ENCODE assay signal across 12 mouse cellular contexts in genomic region chr9:45944506-45945400, GRCm38 (mm10). TPM values are rescaled to one million over a fixed set of nuclear protein-coding genes. Genes with fewer than 3 reads are reported as not detected.
A peak's percentile ranks its signal among the peaks of the same experiment; 100 is the strongest.
DNase-seq lines count a peak whose midpoint lies in the region; TF ChIP-seq lines count a peak whose summit lies in the region.
"Had no signal": no experiment of that assay in that cellular context is flagged by ENCODE, and none has a peak within 500 bp of the region (broad histone marks: within the 10 kb centered on the region; RNA-seq: fewer than 3 reads in every experiment).

No protein-coding gene starts in this region.

- no peak overlapping the region for H3K4me3 ChIP-seq in CH12.LX (replicated peaks in 1 of 3; ENCODE audit: low read depth in 2 of 3, low read length in 2 of 3, poor library complexity in 1 of 3)
- H3K4me3 ChIP-seq: embryonic facial prominence, embryonic 12.5 days; hindbrain, embryonic 15.5 days had no signal

- no peak overlapping the region for H3K27ac ChIP-seq in CH12.LX (ENCODE audit: insufficient read depth, low read depth)
- H3K27ac ChIP-seq: embryonic facial prominence, embryonic 12.5 days; hindbrain, embryonic 15.5 days had no signal

- no peak for TF ChIP-seq EP300 in CH12.LX (IDR thresholded peaks at IDR 0.05; ENCODE audit: low read length)

- TF ChIP-seq CTCF in CH12.LX (conservative IDR thresholded peaks at IDR 0.05 in 1 of 2, IDR thresholded peaks at IDR 0.05 in 1 of 2; ENCODE audit: low read depth in 2 of 2, low read length in 2 of 2) = no peak

- H3K36me3 ChIP-seq in CH12.LX (replicated peaks in 1 of 2; ENCODE audit: control insufficient read depth in 1 of 2, insufficient read depth in 1 of 2, low read length in 1 of 2) = peaks cover 85 to 95% of the 10 kb centered on the region in 2 experiments

- no peak overlapping the region for H3K4me2 ChIP-seq in CH12.LX (ENCODE audit: insufficient read depth, low read depth, poor library complexity, severe bottlenecking)
- H3K4me2 ChIP-seq: embryonic facial prominence, embryonic 12.5 days; hindbrain, embryonic 15.5 days; midbrain, embryonic 11.5 days had no signal

- H3K9ac ChIP-seq in CH12.LX (ENCODE audit: insufficient read depth, low read depth) = no peak overlapping the region
- H3K9ac ChIP-seq: embryonic facial prominence, embryonic 12.5 days; hindbrain, embryonic 15.5 days had no signal

- DNase-seq in A20 (ENCODE audit: low read depth, low spot score) = peak; percentile 82
- DNase-seq in CH12.LX (ENCODE audit: extremely low read depth) = peak; percentile 81
- DNase-seq in induced T-regulatory cell, adult 2 months (ENCODE audit: low read depth) = peak; percentile 95
- peak; percentile 28 to 69 for DNase-seq in spleen, postnatal 10 days (ENCODE audit: low spot score in 2 of 2)
- DNase-seq in adrenal gland, postnatal 4 days (ENCODE audit: low spot score in 2 of 2) = no peak
- no peak for DNase-seq in frontal cortex, postnatal 25 days (ENCODE audit: low spot score in 2 of 2)
- no peak for DNase-seq in layer of hippocampus, postnatal 10 days (ENCODE audit: low spot score in 2 of 2)
- DNase-seq in Muller cell, postnatal 12 days (ENCODE audit: inconsistent ontology term) = no peak
- DNase-seq: adrenal gland, postnatal 36 days had no signal

- in situ Hi-C loops in CH12.LX (cut with MboI; ENCODE audit: low pct_ligation_motif_present, low pct_unique_long_range_greater_than_20kb, low sequenced_read_pairs) = no loop called here

- peaks cover 0 to 61% of the 10 kb centered on the region in 2 experiments; a peak in 2 of 4 replicates for H3K4me1 ChIP-seq in CH12.LX (ENCODE audit: control insufficient read depth in 1 of 2, insufficient read depth in 2 of 2)
- H3K4me1 ChIP-seq: embryonic facial prominence, embryonic 12.5 days; hindbrain, embryonic 15.5 days had no signal

- TF ChIP-seq RAD21 in CH12.LX (IDR thresholded peaks at IDR 0.05; ENCODE audit: low read depth, low read length) = no peak

- no peaks in the 10 kb centered on the region for H3K9me3 ChIP-seq in CH12.LX (replicated peaks; ENCODE audit: low read length)
- H3K9me3 ChIP-seq: embryonic facial prominence, embryonic 12.5 days; hindbrain, embryonic 15.5 days had no signal

- TF ChIP-seq POLR2A in CH12.LX (IDR thresholded peaks at IDR 0.05; ENCODE audit: low read depth, low read length) = no peak

- no peaks in the 10 kb centered on the region for H3K27me3 ChIP-seq in CH12.LX (replicated peaks)
- H3K27me3 ChIP-seq: embryonic facial prominence, embryonic 12.5 days; hindbrain, embryonic 15.5 days had no signal

- dilution Hi-C loops in CH12.LX (cut with MboI; ENCODE audit: extremely low pct_ligation_motif_present, extremely low pct_unique_long_range_greater_than_20kb, low sequenced_read_pairs) = no loop called here

- no peaks in the 10 kb centered on the region for H3K79me2 ChIP-seq in CH12.LX (replicated peaks; ENCODE audit: control insufficient read depth, extremely low read depth, insufficient read depth, poor library complexity, severe bottlenecking)

TF ChIP-seq in CH12.LX, 34 proteins besides CTCF, POLR2A, EP300 and RAD21:
- TF ChIP-seq SMC3 (IDR thresholded peaks at IDR 0.05; ENCODE audit: low read depth, low read length) (no peak), MEF2A (IDR thresholded peaks at IDR 0.05; ENCODE audit: borderline replicate concordance, low read depth, low read length) (no peak), ZNF384 (IDR thresholded peaks at IDR 0.05; ENCODE audit: low read depth, low read length) (no peak), TCF12 (IDR thresholded peaks at IDR 0.05; ENCODE audit: low read depth, low read length) (peak; percentile 34; the same call in 1 of the 2 replicates), IRF4 (IDR thresholded peaks at IDR 0.05; ENCODE audit: low read depth, low read length) (no peak), ETS1 (conservative IDR thresholded peaks at IDR 0.05; ENCODE audit: low read depth, low read length) (no peak)

RNA-seq across cellular contexts. Expression of gene Tagln, which starts 8.9 kb away (rescaled TPM):
- total RNA-seq in CH12.LX (2012; rRNA removed) (0.46 and 0.59 TPM in 2 replicates), CH12.LX (2014; rRNA removed) (0.28 TPM in 1 of 2 replicates, not detected in the other)
- polyA plus RNA-seq in CH12.LX (2012; ENCODE audit: insufficient read length, low read depth) = 1.6 and 2.3 TPM in 2 replicates
- 10 to 100 TPM; 44.1 to 44.3 TPM for total RNA-seq in adrenal gland, postnatal 4 days (2021)
- total RNA-seq in layer of hippocampus, postnatal 10 days (2021) = 10 to 100 TPM; 12.1 TPM

RNA-seq across cellular contexts. Expression of gene Sidt2, which starts 10.3 kb away (rescaled TPM):
- 41.0 and 47.8 TPM in 2 replicates for total RNA-seq in CH12.LX (2012; rRNA removed)
- total RNA-seq in CH12.LX (2014; rRNA removed) = 36.4 and 38.9 TPM in 2 replicates
- polyA plus RNA-seq in CH12.LX (2012; ENCODE audit: insufficient read length, low read depth) = 110 and 143 TPM in 2 replicates
- 100 to 1,000 TPM; 244 TPM for total RNA-seq in adrenal gland, postnatal 4 days (2021)
- total RNA-seq in layer of hippocampus, postnatal 10 days (2021) = 100 to 1,000 TPM; 113 to 114 TPM

RNA-seq across cellular contexts. Expression of gene Rnf214, which starts 38.0 kb away (rescaled TPM):
- total RNA-seq in CH12.LX (2012; rRNA removed) = 9.4 and 9.7 TPM in 2 replicates
- 4.4 and 5.3 TPM in 2 replicates for total RNA-seq in CH12.LX (2014; rRNA removed)
- 16.1 and 19.4 TPM in 2 replicates for polyA plus RNA-seq in CH12.LX (2012; ENCODE audit: insufficient read length, low read depth)
- 10 to 100 TPM; 53.9 to 58.1 TPM for total RNA-seq in adrenal gland, postnatal 4 days (2021)
- total RNA-seq in layer of hippocampus, postnatal 10 days (2021) = 10 to 100 TPM; 69.2 to 70.6 TPM

RNA-seq across cellular contexts. Expression of gene Pcsk7, which starts 38.5 kb away (rescaled TPM):
- total RNA-seq in CH12.LX (2012; rRNA removed) = 18.5 and 21.2 TPM in 2 replicates
- total RNA-seq in CH12.LX (2014; rRNA removed) = 16.5 and 20.9 TPM in 2 replicates
- polyA plus RNA-seq in CH12.LX (2012; ENCODE audit: insufficient read length, low read depth) = 15.5 and 17.9 TPM in 2 replicates
- total RNA-seq in adrenal gland, postnatal 4 days (2021) = 10 to 100 TPM; 31.3 to 35.6 TPM
- 10 to 100 TPM; 26.1 to 31.0 TPM for total RNA-seq in layer of hippocampus, postnatal 10 days (2021)

Comparison
In these comparisons a context has a peak if more than half of its experiments do, and no peak if none do; other contexts are left out.
1. DNase-seq: peak in A20 (single experiment), CH12.LX (single experiment), induced T-regulatory cell, adult 2 months (single experiment) and spleen, postnatal 10 days (2 of 2); none in adrenal gland, postnatal 4 days (0 of 2), frontal cortex, postnatal 25 days (0 of 2), layer of hippocampus, postnatal 10 days (0 of 2) and Muller cell, postnatal 12 days (single experiment).
2. RNA of gene Tagln, which starts 8.9 kb away (total RNA-seq): 44.1 to 44.3 TPM in adrenal gland, postnatal 4 days and 12.1 TPM in layer of hippocampus, postnatal 10 days; 0.28 to 0.59 TPM in CH12.LX; every median in the first group is over 4 times any median in the second.
3. RNA of gene Rnf214, which starts 38.0 kb away (total RNA-seq): 69.2 to 70.6 TPM in layer of hippocampus, postnatal 10 days and 53.9 to 58.1 TPM in adrenal gland, postnatal 4 days; 4.4 to 9.7 TPM in CH12.LX; every median in the first group is over 4 times any median in the second.